Mouse (Mus musculus): ENCODE data around the gene Wdtc1. TPM values are rescaled to one million over a fixed set of nuclear protein-coding genes. Genes with fewer than 3 reads are reported as not detected.

Gene Wdtc1
- polyA plus RNA-seq, 1 experiment from 2014 or later: 16.0 TPM

GRCm38 (mm10) chr4:133297801-133298238 is 55.5 kb downstream of the Wdtc1 start:
- no peak overlapping the region for H3K27ac ChIP-seq (ENCODE audit: low read depth, low read length)
- WGBS: 4% methylated on average over 5 of the region's 5 CpGs
- no peaks in the 10 kb centered on the region for H3K9me3 ChIP-seq (ENCODE audit: control insufficient read depth, low read length)
- H3K4me1 ChIP-seq (ENCODE audit: control insufficient read depth, insufficient read depth, low read length): peaks cover 20% of the 10 kb centered on the region
- H3K27me3 ChIP-seq (ENCODE audit: control insufficient read depth, insufficient read depth, low read length): no peaks in the 10 kb centered on the region
- peak overlapping the region; percentile 28 for H3K9ac ChIP-seq (ENCODE audit: low read depth, low read length)
- H3K36me3 ChIP-seq (ENCODE audit: control insufficient read depth, insufficient read depth, low read length): peaks cover 32% of the 10 kb centered on the region
- ATAC-seq (ENCODE audit: low FRiP score, low TSS enrichment): peak; percentile 60
- no peak overlapping the region for H3K4me3 ChIP-seq (ENCODE audit: low read length)
- no peak overlapping the region for H3K4me2 ChIP-seq (replicated peaks; ENCODE audit: low read depth, low read length)

- Histone ChIP-seq H3K9ac (ENCODE audit: low read depth, low read length) (peak overlapping the region; percentile 28), H3K4me3 (ENCODE audit: low read length) (no peak overlapping the region), H3K27ac (ENCODE audit: low read depth, low read length) (no peak overlapping the region), H3K4me1 (ENCODE audit: control insufficient read depth, insufficient read depth, low read length) (peaks cover 24% of the 10 kb centered on the region), H3K9me3 (ENCODE audit: control insufficient read depth, low read length) (no peaks in the 10 kb centered on the region), H3K36me3 (ENCODE audit: control insufficient read depth, insufficient read depth, low read length) (peaks cover 31% of the 10 kb centered on the region), H3K4me2 (replicated peaks; ENCODE audit: low read depth, low read length) (no peak overlapping the region), H3K27me3 (ENCODE audit: control insufficient read depth, insufficient read depth, low read length) (no peaks in the 10 kb centered on the region)
- no peak; the same call in 1 of the 2 replicates for ATAC-seq (ENCODE audit: low FRiP score, low TSS enrichment)
- 66% methylated on average over 10 of the region's 10 CpGs for WGBS
Measured at GRCm38 (mm10) chr4:133297360-133297759, 55.9 kb downstream of the Wdtc1 start.

GRCm38 (mm10) chr4:133294084-133294483 is 59.2 kb downstream of the Wdtc1 start:
- no peaks in the 10 kb centered on the region for H3K9me3 ChIP-seq (ENCODE audit: control insufficient read depth, low read length)

GRCm38 (mm10) chr4:133292901-133293843 is 60.1 kb downstream of the Wdtc1 start:
- no peaks in the 10 kb centered on the region for H3K27me3 ChIP-seq (ENCODE audit: control insufficient read depth, insufficient read depth, low read length)
- peak overlapping the region; percentile 51 for H3K27ac ChIP-seq (ENCODE audit: low read depth, low read length)
- H3K4me3 ChIP-seq (ENCODE audit: low read length): no peak overlapping the region
- 6% methylated on average over 22 of the region's 24 CpGs for WGBS
- H3K4me1 ChIP-seq (ENCODE audit: control insufficient read depth, insufficient read depth, low read length): peaks cover 28% of the 10 kb centered on the region
- peak overlapping the region; percentile 25 for H3K9ac ChIP-seq (ENCODE audit: low read depth, low read length)
- H3K9me3 ChIP-seq (ENCODE audit: control insufficient read depth, low read length): no peaks in the 10 kb centered on the region
- ATAC-seq (ENCODE audit: low FRiP score, low TSS enrichment): peak; percentile 85
- H3K36me3 ChIP-seq (ENCODE audit: control insufficient read depth, insufficient read depth, low read length): peaks cover 15% of the 10 kb centered on the region; the same call in 1 of the 2 replicates
- peak overlapping the region; percentile 30 for H3K4me2 ChIP-seq (replicated peaks; ENCODE audit: low read depth, low read length)

More at GRCm38 (mm10) chr4:133294084-133294483, 59.2 kb downstream of the Wdtc1 start:
- Histone ChIP-seq H3K9ac (ENCODE audit: low read depth, low read length) (peak overlapping the region; percentile 24; the same call in 1 of the 2 replicates), H3K36me3 (ENCODE audit: control insufficient read depth, insufficient read depth, low read length) (peaks cover 15% of the 10 kb centered on the region; the same call in 1 of the 2 replicates), H3K4me1 (ENCODE audit: control insufficient read depth, insufficient read depth, low read length) (peaks cover 28% of the 10 kb centered on the region), H3K27me3 (ENCODE audit: control insufficient read depth, insufficient read depth, low read length) (no peaks in the 10 kb centered on the region), H3K4me3 (ENCODE audit: low read length) (no peak overlapping the region), H3K4me2 (replicated peaks; ENCODE audit: low read depth, low read length) (peak overlapping the region; percentile 30; the same call in 1 of the 2 replicates), H3K27ac (ENCODE audit: low read depth, low read length) (peak overlapping the region; percentile 51; the same call in 1 of the 2 replicates)
- ATAC-seq (ENCODE audit: low FRiP score, low TSS enrichment): 0 out of 2 replicates have a peak, but pooled peaks have one; percentile 15
- 38% methylated on average over 11 of the region's 11 CpGs for whole genome bisulfite sequencing

- Histone ChIP-seq H3K4me3 (ENCODE audit: low read length) (no peak overlapping the region), H3K4me1 (ENCODE audit: control insufficient read depth, insufficient read depth, low read length) (peaks cover 25% of the 10 kb centered on the region), H3K36me3 (ENCODE audit: control insufficient read depth, insufficient read depth, low read length) (peaks cover 15% of the 10 kb centered on the region; the same call in 1 of the 2 replicates), H3K4me2 (replicated peaks; ENCODE audit: low read depth, low read length) (no peak overlapping the region), H3K9me3 (ENCODE audit: control insufficient read depth, low read length) (no peaks in the 10 kb centered on the region), H3K27ac (ENCODE audit: low read depth, low read length) (peak overlapping the region; percentile 51), H3K27me3 (ENCODE audit: control insufficient read depth, insufficient read depth, low read length) (no peaks in the 10 kb centered on the region), H3K9ac (ENCODE audit: low read depth, low read length) (peak overlapping the region; percentile 7; the same call in 1 of the 2 replicates)
- WGBS: 58% methylated on average over 4 of the region's 4 CpGs
- peak; percentile 9; the same call in 1 of the 2 replicates for ATAC-seq (ENCODE audit: low FRiP score, low TSS enrichment)
Measured at GRCm38 (mm10) chr4:133292405-133292804, 60.9 kb downstream of the Wdtc1 start.

GRCm38 (mm10) chr4:133291255-133291654 is 62.0 kb downstream of the Wdtc1 start:
- ATAC-seq (ENCODE audit: low FRiP score, low TSS enrichment): no peak
- Histone ChIP-seq H3K4me1 (ENCODE audit: control insufficient read depth, insufficient read depth, low read length) (peaks cover 25% of the 10 kb centered on the region), H3K27ac (ENCODE audit: low read depth, low read length) (no peak overlapping the region), H3K4me2 (replicated peaks; ENCODE audit: low read depth, low read length) (no peak overlapping the region), H3K36me3 (ENCODE audit: control insufficient read depth, insufficient read depth, low read length) (peaks cover 8% of the 10 kb centered on the region; the same call in 1 of the 2 replicates), H3K4me3 (ENCODE audit: low read length) (no peak overlapping the region), H3K9ac (ENCODE audit: low read depth, low read length) (no peak overlapping the region), H3K27me3 (ENCODE audit: control insufficient read depth, insufficient read depth, low read length) (no peaks in the 10 kb centered on the region), H3K9me3 (ENCODE audit: control insufficient read depth, low read length) (no peaks in the 10 kb centered on the region)
- WGBS: 94% methylated on average over 1 of the region's 1 CpGs

GRCm38 (mm10) chr4:133286476-133287077 is 66.7 kb downstream of the Wdtc1 start:
- H3K9ac ChIP-seq (ENCODE audit: low read depth, low read length): no peak overlapping the region
- H3K4me1 ChIP-seq (ENCODE audit: control insufficient read depth, insufficient read depth, low read length): peaks cover 11% of the 10 kb centered on the region; the same call in 1 of the 2 replicates
- ATAC-seq (ENCODE audit: low FRiP score, low TSS enrichment): no peak
- H3K4me2 ChIP-seq (replicated peaks; ENCODE audit: low read depth, low read length): no peak overlapping the region
- 80% methylated on average over 4 of the region's 4 CpGs for WGBS
- no peaks in the 10 kb centered on the region for H3K36me3 ChIP-seq (ENCODE audit: control insufficient read depth, insufficient read depth, low read length)
- H3K9me3 ChIP-seq (ENCODE audit: control insufficient read depth, low read length): no peaks in the 10 kb centered on the region
- H3K27ac ChIP-seq (ENCODE audit: low read depth, low read length): no peak overlapping the region
- H3K4me3 ChIP-seq (ENCODE audit: low read length): no peak overlapping the region
- H3K27me3 ChIP-seq (ENCODE audit: control insufficient read depth, insufficient read depth, low read length): no peaks in the 10 kb centered on the region

GRCm38 (mm10) chr4:133285950-133286349 is 67.3 kb downstream of the Wdtc1 start:
- Histone ChIP-seq H3K36me3 (ENCODE audit: control insufficient read depth, insufficient read depth, low read length) (no peaks in the 10 kb centered on the region), H3K9ac (ENCODE audit: low read depth, low read length) (no peak overlapping the region), H3K4me2 (replicated peaks; ENCODE audit: low read depth, low read length) (no peak overlapping the region), H3K27me3 (ENCODE audit: control insufficient read depth, insufficient read depth, low read length) (no peaks in the 10 kb centered on the region), H3K4me3 (ENCODE audit: low read length) (no peak overlapping the region), H3K4me1 (ENCODE audit: control insufficient read depth, insufficient read depth, low read length) (peaks cover 15% of the 10 kb centered on the region; the same call in 1 of the 2 replicates), H3K9me3 (ENCODE audit: control insufficient read depth, low read length) (no peaks in the 10 kb centered on the region), H3K27ac (ENCODE audit: low read depth, low read length) (no peak overlapping the region)
- ATAC-seq (ENCODE audit: low FRiP score, low TSS enrichment): no peak
- WGBS: 84% methylated on average over 5 of the region's 5 CpGs
